Mouse (Mus musculus) embryonic fibroblast, embryonic 13.5 days (primary cell): ENCODE data around the gene Mtfmt.

Source experiments
- CTCF ChIP-seq: IDR thresholded peaks from 2 replicates; pipeline ENCODE4 v1.5.1; 2011; ENCODE audit warnings: mild to moderate bottlenecking, control low read depth, low read length, moderate library complexity, borderline replicate concordance; ENCODE audit not compliant: insufficient read depth
- POLR2A ChIP-seq: IDR thresholded peaks from 2 replicates; pipeline ENCODE4 v1.6.1; 2011; ENCODE audit warnings: low read depth, mild to moderate bottlenecking, control low read depth, low read length, moderate library complexity

- TF ChIP-seq POLR2A: no peak
- no peak for TF ChIP-seq CTCF
Observed at GRCm38 (mm10) chr9:65407327-65407726, 28.3 kb upstream of the Mtfmt start.
